Mouse (Mus musculus) left cerebral cortex, adult 9 months (tissue): Measurements from ENCODE around the gene Ppp1r3g.

Experiments
- DNase-seq, 2 experiments: peaks; one replicate each; pipeline ENCODE4 v3.0.0; 2022; ENCODE audit warnings: low spot score in 2 of 2

The Ppp1r3g gene

GRCm38 (mm10) chr13:35995231-35995630 is 36.6 kb downstream of the Ppp1r3g start:
- no peak for DNase-seq

- DNase-seq: no peak
These were observed 37.2 kb downstream of the Ppp1r3g start for GRCm38 (mm10) chr13:35995696-35996426.

GRCm38 (mm10) chr13:35997606-35998005 is 39.0 kb downstream of the Ppp1r3g start:
- no peak for DNase-seq

GRCm38 (mm10) chr13:36000798-36001197 is 42.2 kb downstream of the Ppp1r3g start:
- no peak for DNase-seq

- no peak for DNase-seq
These were observed 51.3 kb downstream of the Ppp1r3g start for GRCm38 (mm10) chr13:36009981-36010380.

- DNase-seq: no peak
These were observed 57.0 kb downstream of the Ppp1r3g start for GRCm38 (mm10) chr13:36015636-36016035.

GRCm38 (mm10) chr13:36018017-36018416 is 59.4 kb downstream of the Ppp1r3g start:
- DNase-seq: no peak

GRCm38 (mm10) chr13:36019309-36020274 is 61.0 kb downstream of the Ppp1r3g start:
- DNase-seq: peak; percentile 55 to 84
